Mouse (Mus musculus): Measurements from ENCODE around the gene Cactin. TPM values are rescaled to one million over a fixed set of nuclear protein-coding genes. Genes with fewer than 3 reads are reported as not detected.
A peak's percentile ranks its signal among the peaks of the same experiment; 100 is the strongest.

Cactin gene
- total and polyA plus RNA-seq, 3 experiments: 15.4 to 18.0 (median 16.1) TPM

DNA sequence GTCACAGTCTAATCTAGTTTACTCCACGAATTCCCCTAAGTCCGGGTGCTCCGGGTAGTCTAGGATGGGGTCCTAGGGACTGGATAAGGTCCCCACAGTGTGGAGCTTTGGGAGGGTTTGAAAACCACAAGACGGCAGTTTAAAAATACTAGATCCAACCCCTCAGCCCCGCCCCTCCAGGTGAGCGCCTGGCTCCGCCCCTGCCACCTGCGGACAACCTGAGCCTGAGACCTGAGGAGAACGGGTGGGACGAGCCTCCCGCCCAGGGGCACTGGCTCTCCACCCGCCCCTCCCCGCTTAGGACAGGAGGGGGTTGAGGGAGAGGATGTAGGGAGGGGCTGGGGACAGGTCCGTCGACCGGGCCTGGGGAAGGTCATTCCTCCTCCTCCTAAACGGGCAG, 36.2 kb upstream of the Cactin start:
- no peak for DNase-seq
- TF ChIP-seq CTCF (IDR thresholded peaks at IDR 0.05) (no peak), EP300 (IDR thresholded peaks at IDR 0.05; ENCODE audit: insufficient read depth, low read depth, low read length) (no peak), POLR2A (IDR thresholded peaks at IDR 0.05; ENCODE audit: insufficient read depth, low read depth, low read length) (no peak)
- Histone ChIP-seq H3K27me3 (ENCODE audit: control insufficient read depth, insufficient read depth, low read length) (peaks cover 4% of the 10 kb centered on the region; the same call in 1 of the 2 replicates), H3K27ac (no peak overlapping the region), H3K4me1 (ENCODE audit: control insufficient read depth, insufficient read depth, low read length) (peaks cover 1% of the 10 kb centered on the region; the same call in 1 of the 2 replicates), H3K36me3 (ENCODE audit: control insufficient read depth, insufficient read depth, low read length) (no peaks in the 10 kb centered on the region), H3K4me3 (no peak overlapping the region), H3K79me2 (replicated peaks; ENCODE audit: control insufficient read depth, insufficient read depth, low read length) (no peaks in the 10 kb centered on the region), H3K9ac (ENCODE audit: low read depth, low read length) (no peak overlapping the region)
- intact Hi-C loops (cut with DNase I): loop anchor here (5.0 kb wide), 1 partner anchor 168 kb away; no protein-coding TSS in a partner anchor
- WGBS: 18% methylated on average over 17 of the region's 17 CpGs

DNA sequence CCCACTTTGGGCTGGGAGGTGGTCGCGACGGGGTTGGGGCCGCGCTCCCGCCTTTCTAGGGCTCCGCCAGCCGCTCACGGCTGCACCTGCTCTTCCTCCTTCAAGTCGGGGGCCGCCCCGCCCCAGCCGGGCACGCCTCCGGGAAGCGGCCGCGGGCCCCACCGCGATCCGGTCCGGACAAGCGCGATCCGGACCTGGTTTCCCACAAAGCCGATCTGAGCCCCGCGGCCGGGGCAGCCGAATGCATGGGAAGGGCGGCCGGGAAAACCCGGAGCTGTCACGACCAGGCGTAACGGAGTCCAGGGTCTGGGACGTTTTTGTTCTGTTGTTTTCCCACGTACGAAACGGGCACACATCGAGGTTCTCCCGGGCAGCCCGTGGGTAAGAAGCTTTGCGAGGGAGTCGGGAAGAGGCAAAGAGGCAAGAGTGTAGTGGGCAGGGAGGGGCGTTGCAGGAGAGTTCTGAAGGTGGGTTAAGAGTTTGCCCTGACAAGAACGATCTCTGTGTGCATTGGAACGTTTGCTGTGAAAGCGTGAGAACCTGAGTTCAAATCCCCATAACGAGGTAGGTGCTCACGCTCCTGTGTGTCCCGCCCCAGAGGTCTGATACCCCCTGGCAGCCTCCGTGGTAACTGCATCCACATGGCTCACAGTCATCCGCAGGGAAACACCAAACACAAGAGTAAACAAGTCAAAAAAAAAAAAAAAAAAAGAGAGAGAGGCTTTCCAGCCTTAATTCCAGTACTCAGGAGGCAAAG, 35.0 kb upstream of the Cactin start:
- Histone ChIP-seq H3K79me2 (replicated peaks; ENCODE audit: control insufficient read depth, insufficient read depth, low read length) (no peaks in the 10 kb centered on the region), H3K27me3 (ENCODE audit: control insufficient read depth, insufficient read depth, low read length) (peaks cover 4% of the 10 kb centered on the region; the same call in 1 of the 2 replicates), H3K4me3 (peak overlapping the region; percentile 39), H3K27ac (no peak overlapping the region), H3K4me1 (ENCODE audit: control insufficient read depth, insufficient read depth, low read length) (peaks cover 1% of the 10 kb centered on the region; the same call in 1 of the 2 replicates), H3K9ac (ENCODE audit: low read depth, low read length) (peak overlapping the region; percentile 47), H3K36me3 (ENCODE audit: control insufficient read depth, insufficient read depth, low read length) (no peaks in the 10 kb centered on the region)
- TF ChIP-seq POLR2A (IDR thresholded peaks at IDR 0.05; ENCODE audit: insufficient read depth, low read depth, low read length): no peak
- TF ChIP-seq EP300 (IDR thresholded peaks at IDR 0.05; ENCODE audit: insufficient read depth, low read depth, low read length): no peak
- TF ChIP-seq CTCF (IDR thresholded peaks at IDR 0.05): no peak
- intact Hi-C loops (cut with DNase I): loop anchor here (5.0 kb wide), 1 partner anchor 166 kb away; no protein-coding TSS in a partner anchor
- WGBS: 3% methylated on average over 54 of the region's 54 CpGs
- peak; percentile 91 to 97 for DNase-seq

DNA sequence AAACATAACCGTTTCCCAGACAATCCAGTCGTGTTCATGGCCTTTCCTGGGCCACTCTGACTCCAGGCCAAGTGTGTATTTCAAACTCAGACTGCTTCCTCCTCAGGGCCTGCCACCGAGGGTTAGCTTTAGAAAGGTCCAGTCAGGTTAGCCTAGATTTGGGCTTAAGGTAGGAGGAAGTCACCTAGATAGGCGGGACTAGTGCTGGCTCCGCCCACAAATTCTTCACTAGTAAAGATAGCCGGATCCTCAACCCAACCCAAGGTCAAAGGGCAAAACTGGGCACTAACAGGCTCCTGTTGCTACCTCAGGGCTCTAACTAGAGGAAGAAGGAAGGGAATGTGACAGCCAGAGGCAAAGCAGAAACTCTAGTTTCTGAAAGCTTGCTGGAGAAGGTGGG, 34.3 kb upstream of the Cactin start:
- no peak for DNase-seq
- no peak for TF ChIP-seq POLR2A (IDR thresholded peaks at IDR 0.05; ENCODE audit: insufficient read depth, low read depth, low read length)
- TF ChIP-seq CTCF (IDR thresholded peaks at IDR 0.05): no peak
- TF ChIP-seq EP300 (IDR thresholded peaks at IDR 0.05; ENCODE audit: insufficient read depth, low read depth, low read length): no peak
- H3K9ac ChIP-seq (ENCODE audit: low read depth, low read length): no peak overlapping the region
- 51% methylated on average over 6 of the region's 6 CpGs for WGBS
- intact Hi-C loops (cut with DNase I): loop anchor here (5.0 kb wide), 1 partner anchor 166 kb away; no protein-coding TSS in a partner anchor
- no peak overlapping the region for H3K27ac ChIP-seq
- peaks cover 1% of the 10 kb centered on the region; the same call in 1 of the 2 replicates for H3K4me1 ChIP-seq (ENCODE audit: control insufficient read depth, insufficient read depth, low read length)
- no peak overlapping the region for H3K4me3 ChIP-seq
- H3K36me3 ChIP-seq (ENCODE audit: control insufficient read depth, insufficient read depth, low read length): no peaks in the 10 kb centered on the region
- H3K27me3 ChIP-seq (ENCODE audit: control insufficient read depth, insufficient read depth, low read length): peaks cover 4% of the 10 kb centered on the region; the same call in 1 of the 2 replicates
- no peaks in the 10 kb centered on the region for H3K79me2 ChIP-seq (replicated peaks; ENCODE audit: control insufficient read depth, insufficient read depth, low read length)

DNA sequence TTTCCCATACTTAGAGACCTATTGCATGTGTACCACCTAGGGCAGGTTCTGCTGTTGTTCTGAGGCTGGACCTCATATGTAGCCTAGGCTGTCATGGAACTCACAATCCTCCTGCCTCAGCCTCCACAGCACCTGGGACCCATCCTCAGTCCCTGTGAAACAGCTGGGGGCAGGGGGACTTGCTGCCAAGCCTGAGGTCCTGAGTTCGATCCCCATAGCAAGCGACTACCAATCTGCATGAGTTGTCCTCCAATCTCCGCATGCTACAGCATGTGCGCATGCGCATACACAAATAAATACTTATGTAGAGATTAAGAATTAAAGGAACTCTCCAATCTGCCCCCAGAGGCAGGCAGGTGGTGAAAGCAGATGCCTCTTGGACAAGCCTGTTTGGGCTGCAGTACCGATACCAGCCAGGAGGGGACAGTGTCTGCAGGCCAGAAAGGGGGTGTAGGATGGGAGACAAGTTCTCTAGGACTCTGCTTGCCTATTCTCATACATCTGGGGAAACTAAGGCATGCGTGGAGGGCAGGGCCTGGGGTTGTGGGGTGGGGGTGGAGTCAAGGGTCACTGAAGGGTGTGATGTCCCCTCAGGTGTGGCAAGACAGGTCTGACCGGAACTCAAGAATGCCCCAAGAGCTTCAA, 33.3 kb upstream of the Cactin start:
- no peak overlapping the region for H3K9ac ChIP-seq (ENCODE audit: low read depth, low read length)
- WGBS: 57% methylated on average over 8 of the region's 8 CpGs
- TF ChIP-seq POLR2A (IDR thresholded peaks at IDR 0.05; ENCODE audit: insufficient read depth, low read depth, low read length) (no peak), EP300 (IDR thresholded peaks at IDR 0.05; ENCODE audit: insufficient read depth, low read depth, low read length) (no peak), CTCF (IDR thresholded peaks at IDR 0.05) (peak; percentile 84)
- H3K36me3 ChIP-seq (ENCODE audit: control insufficient read depth, insufficient read depth, low read length): no peaks in the 10 kb centered on the region
- no peak overlapping the region for H3K27ac ChIP-seq
- intact Hi-C loops (cut with DNase I): loop anchor here (1.0 to 5.0 kb wide), 3 partner anchors 19 to 165 kb away; partner anchors contain the start of gene Gipc3
- H3K4me3 ChIP-seq: no peak overlapping the region
- H3K4me1 ChIP-seq (ENCODE audit: control insufficient read depth, insufficient read depth, low read length): peaks cover 1% of the 10 kb centered on the region; the same call in 1 of the 2 replicates
- H3K79me2 ChIP-seq (replicated peaks; ENCODE audit: control insufficient read depth, insufficient read depth, low read length): no peaks in the 10 kb centered on the region
- peaks cover 4% of the 10 kb centered on the region; the same call in 1 of the 2 replicates for H3K27me3 ChIP-seq (ENCODE audit: control insufficient read depth, insufficient read depth, low read length)
- DNase-seq: peak in 1 of 2 experiments; percentile 73

DNA sequence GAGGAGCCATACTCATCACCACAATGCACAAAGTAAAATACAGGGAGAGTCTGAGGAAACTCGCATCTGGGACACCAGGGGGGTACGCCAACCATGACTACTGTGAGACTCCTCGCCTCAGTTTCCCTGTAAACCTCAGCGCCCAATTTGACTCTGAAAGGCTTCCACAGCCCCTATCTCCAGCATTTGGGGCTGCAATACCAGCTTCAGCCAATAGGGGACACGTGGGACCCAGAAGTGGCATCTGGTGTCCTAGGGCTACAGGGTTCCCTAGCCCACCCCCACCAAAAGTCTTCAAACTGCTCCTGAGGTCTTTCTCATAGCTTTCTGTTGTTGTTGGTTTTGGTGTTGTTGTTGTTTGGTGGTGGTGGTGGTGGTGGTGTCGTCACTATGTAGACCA, 32.3 kb upstream of the Cactin start:
- TF ChIP-seq EP300 (IDR thresholded peaks at IDR 0.05; ENCODE audit: insufficient read depth, low read depth, low read length): no peak
- TF ChIP-seq CTCF (IDR thresholded peaks at IDR 0.05): peak; percentile 70
- Histone ChIP-seq H3K9ac (ENCODE audit: low read depth, low read length) (no peak overlapping the region), H3K27ac (no peak overlapping the region), H3K27me3 (ENCODE audit: control insufficient read depth, insufficient read depth, low read length) (peaks cover 3% of the 10 kb centered on the region; the same call in 1 of the 2 replicates), H3K36me3 (ENCODE audit: control insufficient read depth, insufficient read depth, low read length) (no peaks in the 10 kb centered on the region), H3K4me3 (no peak overlapping the region), H3K4me1 (ENCODE audit: control insufficient read depth, insufficient read depth, low read length) (peaks cover 2% of the 10 kb centered on the region), H3K79me2 (replicated peaks; ENCODE audit: control insufficient read depth, insufficient read depth, low read length) (no peaks in the 10 kb centered on the region; the same call in 1 of the 2 replicates)
- intact Hi-C loops (cut with DNase I): loop anchor here (2.0 to 5.0 kb wide), 2 partner anchors 54 to 164 kb away; partner anchors contain the start of gene Gipc3
- 25% methylated on average over 6 of the region's 6 CpGs for WGBS
- no peak for DNase-seq

All from heart, adult 2 months (tissue).